In the genomic region with DNA sequence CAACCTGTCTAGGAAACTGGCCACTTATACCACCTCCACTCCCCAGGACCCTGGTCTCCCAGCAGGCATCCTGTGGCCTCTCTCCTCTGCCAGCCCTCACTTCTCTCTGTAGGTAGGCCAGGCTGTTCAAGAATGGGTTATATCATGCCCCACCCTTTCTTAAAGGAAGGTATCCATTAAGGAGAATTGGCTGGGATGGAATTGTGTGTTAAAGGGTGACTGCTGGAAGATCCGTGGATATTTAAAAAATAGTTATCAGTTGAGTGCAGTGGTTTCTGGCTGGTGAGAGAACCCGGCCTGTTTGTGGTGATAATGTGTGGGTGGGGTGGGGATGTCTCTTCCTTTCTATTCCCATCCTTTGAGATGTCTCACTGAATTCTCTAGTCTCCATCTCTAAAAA, we compare ENCODE assay signal across 8 mouse cellular contexts. TPM values are rescaled to one million over a fixed set of nuclear protein-coding genes. Genes with fewer than 3 reads are reported as not detected.
A peak's percentile ranks its signal among the peaks of the same experiment; 100 is the strongest.
DNase-seq lines count a peak whose midpoint lies in the region; ATAC-seq and TF ChIP-seq lines count a peak whose summit lies in the region.

No protein-coding gene starts in this region.

- no peak for TF ChIP-seq EP300 in lung, postnatal 0 days (IDR thresholded peaks at IDR 0.05)

- ATAC-seq in forebrain, postnatal 0 days = no peak
- no peak for ATAC-seq in lung, postnatal 0 days

- intact Hi-C loops in left cerebral cortex, postnatal 14 days (cut with DNase I) = no loop called here

- H3K36me3 ChIP-seq in forebrain, embryonic 10.5 days (replicated peaks) = peaks cover 18% of the 10 kb centered on the region
- 0 out of 2 replicates have a peak, but pooled peaks cover under 1% of the 10 kb centered on the region for H3K36me3 ChIP-seq in forebrain, postnatal 0 days (ENCODE audit: insufficient read depth)
- H3K36me3 ChIP-seq in lung, postnatal 0 days (ENCODE audit: insufficient read depth, low read length) = no peaks in the 10 kb centered on the region; the same call in 1 of the 2 replicates

- no peak overlapping the region for H3K9ac ChIP-seq in forebrain, postnatal 0 days
- H3K9ac ChIP-seq in lung, postnatal 0 days (replicated peaks; ENCODE audit: low read depth) = no peak overlapping the region

- no peaks in the 10 kb centered on the region for H3K27me3 ChIP-seq in forebrain, embryonic 10.5 days (ENCODE audit: poor library complexity, severe bottlenecking)
- H3K27me3 ChIP-seq in forebrain, postnatal 0 days (ENCODE audit: insufficient read depth, low read length) = no peaks in the 10 kb centered on the region
- no peaks in the 10 kb centered on the region for H3K27me3 ChIP-seq in lung, postnatal 0 days (replicated peaks; ENCODE audit: insufficient read depth, low read length)

- H3K27ac ChIP-seq in forebrain, embryonic 10.5 days = peak overlapping the region; percentile 92; the same call in 1 of the 2 replicates
- H3K27ac ChIP-seq in forebrain, postnatal 0 days (ENCODE audit: low read depth, low read length) = no peak overlapping the region
- peak overlapping the region; percentile 90 for H3K27ac ChIP-seq in lung, postnatal 0 days (ENCODE audit: low read length)

- peak overlapping the region; percentile 88 for H3K4me3 ChIP-seq in forebrain, embryonic 10.5 days
- no peak overlapping the region for H3K4me3 ChIP-seq in forebrain, postnatal 0 days (ENCODE audit: low read depth, low read length)
- no peak overlapping the region for H3K4me3 ChIP-seq in lung, postnatal 0 days (ENCODE audit: low read depth, low read length)

- TF ChIP-seq CTCF in forebrain, postnatal 0 days (IDR thresholded peaks at IDR 0.05; ENCODE audit: low read depth) = no peak
- no peak for TF ChIP-seq CTCF in lung, postnatal 0 days (IDR thresholded peaks at IDR 0.05)

- DNase-seq in forebrain, embryonic 10.5 days (ENCODE audit: extremely low spot score, low spot score) = no peak
- DNase-seq in forebrain, postnatal 0 days = no peak
- no peak for DNase-seq in lung, postnatal 0 days (ENCODE audit: low spot score)
- no peak for DNase-seq in lung, adult 18-20 months
- peak; percentile 28 for DNase-seq in induced T-regulatory cell, adult 2 months (ENCODE audit: low read depth)
- DNase-seq in spleen, postnatal 10 days (ENCODE audit: low spot score in 2 of 2) = peak; percentile 72
- DNase-seq in left cerebral cortex, postnatal 14 days (ENCODE audit: low spot score in 2 of 2) = no peak
- no peak for DNase-seq in urinary bladder, postnatal 36 days (ENCODE audit: low spot score in 2 of 2)

- H3K4me2 ChIP-seq in forebrain, postnatal 0 days (ENCODE audit: low read depth) = no peak overlapping the region
- H3K4me2 ChIP-seq in lung, postnatal 0 days (replicated peaks; ENCODE audit: low read depth, low read length) = peak overlapping the region; percentile 69

- H3K4me1 ChIP-seq in forebrain, embryonic 10.5 days = peaks cover 31% of the 10 kb centered on the region
- H3K4me1 ChIP-seq in forebrain, postnatal 0 days (ENCODE audit: insufficient read depth) = peaks cover 15% of the 10 kb centered on the region
- peaks cover 3% of the 10 kb centered on the region; the same call in 1 of the 2 replicates for H3K4me1 ChIP-seq in lung, postnatal 0 days (ENCODE audit: insufficient read depth, low read depth, low read length)

- no peaks in the 10 kb centered on the region for H3K9me3 ChIP-seq in forebrain, embryonic 10.5 days
- no peaks in the 10 kb centered on the region for H3K9me3 ChIP-seq in forebrain, postnatal 0 days (ENCODE audit: low read length)
- H3K9me3 ChIP-seq in lung, postnatal 0 days (ENCODE audit: low read length) = no peaks in the 10 kb centered on the region

- 65% methylated on average over 2 of the region's 2 CpGs for WGBS in forebrain, embryonic 10.5 days
- 67% methylated on average over 2 of the region's 2 CpGs for WGBS in forebrain, postnatal 0 days
- 56% methylated on average over 2 of the region's 2 CpGs for WGBS in lung, postnatal 0 days

RNA-seq across cellular contexts. Expression of gene Gtpbp2, which starts 1.6 kb away (rescaled TPM):
- polyA plus RNA-seq in forebrain, embryonic 10.5 days (2016; fragmentation: Nextera tagmentation; extraction: Ambion mirVana) = 29.8 and 30.0 TPM in 2 replicates
- 79.0 and 91.8 TPM in 2 replicates for total RNA-seq in forebrain, postnatal 0 days (2014; rRNA removed)
- 14.8 and 19.8 TPM in 2 replicates for polyA plus RNA-seq in forebrain, postnatal 0 days (2015; fragmentation: Nextera tagmentation; extraction: Ambion mirVana)
- 38.8 and 39.5 TPM in 2 replicates for polyA plus RNA-seq in lung, postnatal 0 days (2015; fragmentation: Nextera tagmentation; extraction: Ambion mirVana)
- total RNA-seq in left cerebral cortex, postnatal 14 days (2021) = 100 to 1,000 TPM in 1 of 2 experiments, 10 to 100 TPM in 1; 95.4 to 106 TPM

RNA-seq across cellular contexts. Expression of gene Mad2l1bp, which starts 5.9 kb away (rescaled TPM):
- 36.3 and 36.8 TPM in 2 replicates for polyA plus RNA-seq in forebrain, embryonic 10.5 days (2016; fragmentation: Nextera tagmentation; extraction: Ambion mirVana)
- 11.6 and 14.1 TPM in 2 replicates for total RNA-seq in forebrain, postnatal 0 days (2014; rRNA removed)
- 21.7 and 24.6 TPM in 2 replicates for polyA plus RNA-seq in forebrain, postnatal 0 days (2015; fragmentation: Nextera tagmentation; extraction: Ambion mirVana)
- polyA plus RNA-seq in lung, postnatal 0 days (2015; fragmentation: Nextera tagmentation; extraction: Ambion mirVana) = 43.5 and 44.6 TPM in 2 replicates
- 10 to 100 TPM; 13.4 to 15.9 TPM for total RNA-seq in left cerebral cortex, postnatal 14 days (2021)

RNA-seq across cellular contexts. Expression of gene Rsph9, which starts 15.2 kb away (rescaled TPM):
- polyA plus RNA-seq in forebrain, embryonic 10.5 days (2016; fragmentation: Nextera tagmentation; extraction: Ambion mirVana) = 8.9 and 11.3 TPM in 2 replicates
- 63.7 and 94.6 TPM in 2 replicates for total RNA-seq in forebrain, postnatal 0 days (2014; rRNA removed)
- polyA plus RNA-seq in forebrain, postnatal 0 days (2015; fragmentation: Nextera tagmentation; extraction: Ambion mirVana) = 87.0 and 101 TPM in 2 replicates
- 31.7 and 32.4 TPM in 2 replicates for polyA plus RNA-seq in lung, postnatal 0 days (2015; fragmentation: Nextera tagmentation; extraction: Ambion mirVana)
- 10 to 100 TPM; 22.8 to 23.7 TPM for total RNA-seq in left cerebral cortex, postnatal 14 days (2021)

RNA-seq across cellular contexts. Expression of gene Polh, which starts 43.2 kb away (rescaled TPM):
- polyA plus RNA-seq in forebrain, embryonic 10.5 days (2016; fragmentation: Nextera tagmentation; extraction: Ambion mirVana) = 14.5 and 14.6 TPM in 2 replicates
- 9.6 and 11.7 TPM in 2 replicates for total RNA-seq in forebrain, postnatal 0 days (2014; rRNA removed)
- 3.1 and 4.7 TPM in 2 replicates for polyA plus RNA-seq in forebrain, postnatal 0 days (2015; fragmentation: Nextera tagmentation; extraction: Ambion mirVana)
- 6.6 and 8.6 TPM in 2 replicates for polyA plus RNA-seq in lung, postnatal 0 days (2015; fragmentation: Nextera tagmentation; extraction: Ambion mirVana)
- 1 to 10 TPM; 6.8 to 7.0 TPM for total RNA-seq in left cerebral cortex, postnatal 14 days (2021)

RNA-seq across cellular contexts. Expression of gene Xpo5, which starts 43.3 kb away (rescaled TPM):
- 79.7 and 80.4 TPM in 2 replicates for polyA plus RNA-seq in forebrain, embryonic 10.5 days (2016; fragmentation: Nextera tagmentation; extraction: Ambion mirVana)
- total RNA-seq in forebrain, postnatal 0 days (2014; rRNA removed) = 52.6 and 61.5 TPM in 2 replicates
- polyA plus RNA-seq in forebrain, postnatal 0 days (2015; fragmentation: Nextera tagmentation; extraction: Ambion mirVana) = 18.1 and 23.2 TPM in 2 replicates
- 14.8 and 16.2 TPM in 2 replicates for polyA plus RNA-seq in lung, postnatal 0 days (2015; fragmentation: Nextera tagmentation; extraction: Ambion mirVana)
- total RNA-seq in left cerebral cortex, postnatal 14 days (2021) = 10 to 100 TPM; 37.5 to 40.1 TPM

Comparison
In these comparisons a context has a peak if more than half of its experiments do, and no peak if none do; other contexts are left out.
1. DNase-seq: peak in induced T-regulatory cell, adult 2 months (single experiment) and spleen, postnatal 10 days (2 of 2); none in forebrain, embryonic 10.5 days (single experiment), forebrain, postnatal 0 days (single experiment), lung, postnatal 0 days (single experiment), lung, adult 18-20 months (0 of 2), left cerebral cortex, postnatal 14 days (0 of 2) and urinary bladder, postnatal 36 days (0 of 2).